Mouse (Mus musculus): ENCODE data around the gene Pde8a. TPM values are rescaled to one million over a fixed set of nuclear protein-coding genes. Genes with fewer than 3 reads are reported as not detected.

The Pde8a gene
- polyA plus RNA-seq, 1 experiment from 2014 or later, result 2.7 TPM

Other genes with a start within 250 kb of the Pde8a start
- gene Zfp592, start 219.9 kb upstream of the Pde8a start, polyA plus RNA-seq (2015; fragmentation: Nextera tagmentation; extraction: Ambion mirVana), result 9.8 and 10.7 TPM in 2 replicates
- 4.0 and 5.2 TPM in 2 replicates for gene Alpk3, start 156.0 kb upstream of the Pde8a start, polyA plus RNA-seq (2015; fragmentation: Nextera tagmentation; extraction: Ambion mirVana)
- gene Slc28a1, start 98.8 kb upstream of the Pde8a start, polyA plus RNA-seq (2015; fragmentation: Nextera tagmentation; extraction: Ambion mirVana), result 5.1 and 6.9 TPM in 2 replicates
- gene Rps17, start 131.7 kb downstream of the Pde8a start, polyA plus RNA-seq (2015; fragmentation: Nextera tagmentation; extraction: Ambion mirVana), result 1,243 and 1,274 TPM in 2 replicates
- gene Cpeb1, start 241.9 kb downstream of the Pde8a start, polyA plus RNA-seq (2015; fragmentation: Nextera tagmentation; extraction: Ambion mirVana), result 0.78 and 1.1 TPM in 2 replicates